Mouse (Mus musculus) frontal cortex, adult (tissue): ENCODE data around the gene Tmem144.
"Not testable (repeated sequence)": the region's sequence is repeated elsewhere in the genome, so short reads cannot be mapped to it uniquely, and the experiment has no call there.

Experiments
- ATAC-seq: cut with Nextera tagmentation; 2 replicates; pipeline ENCODE4 v1.9.2; 2017; ENCODE audit warnings: mild to moderate bottlenecking, moderate library complexity, mixed read lengths; ENCODE audit not compliant: low TSS enrichment

The Tmem144 gene

GRCm38 (mm10) chr3:79810563-79810962 is 42.0 kb downstream of the Tmem144 start:
- ATAC-seq: no peak

- peak; percentile 84 for ATAC-seq
Observed at GRCm38 (mm10) chr3:79809180-79809567, 43.4 kb downstream of the Tmem144 start.

GRCm38 (mm10) chr3:79808530-79809179 is 43.9 kb downstream of the Tmem144 start:
- ATAC-seq: peak; percentile 71

- ATAC-seq: not testable (repeated sequence)
Observed at GRCm38 (mm10) chr3:79800761-79801160, 51.8 kb downstream of the Tmem144 start.

- no peak for ATAC-seq
Observed at GRCm38 (mm10) chr3:79792307-79792706, 60.3 kb downstream of the Tmem144 start.

- ATAC-seq: no peak
Observed at GRCm38 (mm10) chr3:79790324-79790723, 62.2 kb downstream of the Tmem144 start.

- no peak for ATAC-seq
Observed at GRCm38 (mm10) chr3:79789554-79789953, 63.0 kb downstream of the Tmem144 start.

- ATAC-seq: no peak
Observed at GRCm38 (mm10) chr3:79788959-79789358, 63.6 kb downstream of the Tmem144 start.

GRCm38 (mm10) chr3:79784362-79784736 is 68.2 kb downstream of the Tmem144 start:
- peak; percentile 78 for ATAC-seq

- peak; percentile 57 for ATAC-seq
Observed at GRCm38 (mm10) chr3:79783630-79784361, 68.8 kb downstream of the Tmem144 start.

- ATAC-seq: no peak
Observed at GRCm38 (mm10) chr3:79772701-79773100, 79.9 kb downstream of the Tmem144 start.
